Mouse (Mus musculus): Measurements from ENCODE around the gene Nemp1. TPM values are rescaled to one million over a fixed set of nuclear protein-coding genes. Genes with fewer than 3 reads are reported as not detected.

Nemp1 gene
- polyA plus RNA-seq, 1 experiment from 2014 or later: 11.2 TPM

GRCm38 (mm10) chr10:127675859-127676398 is 9.2 kb downstream of the Nemp1 start:
- 49% methylated on average over 5 of the region's 5 CpGs for WGBS
- Histone ChIP-seq H3K9me3 (ENCODE audit: control insufficient read depth, low read length) (no peaks in the 10 kb centered on the region), H3K4me3 (ENCODE audit: low read depth, low read length) (peak overlapping the region; percentile 87), H3K27ac (ENCODE audit: low read depth, low read length) (no peak overlapping the region; the same call in 1 of the 2 replicates), H3K4me2 (peak overlapping the region; percentile 58), H3K9ac (ENCODE audit: low read depth, low read length) (peak overlapping the region; percentile 3; the same call in 1 of the 2 replicates), H3K36me3 (ENCODE audit: control insufficient read depth, insufficient read depth, low read length) (no peaks in the 10 kb centered on the region), H3K4me1 (replicated peaks; ENCODE audit: control insufficient read depth, insufficient read depth, low read length) (peaks cover 3% of the 10 kb centered on the region; the same call in 1 of the 2 replicates), H3K27me3 (replicated peaks; ENCODE audit: control insufficient read depth, insufficient read depth, low read length) (no peaks in the 10 kb centered on the region)
- no peak for DNase-seq (ENCODE audit: low spot score)
- ATAC-seq (replicated peaks; ENCODE audit: low FRiP score): no peak

- WGBS: under 1% methylated on average over 67 of the region's 71 CpGs
- H3K4me2 ChIP-seq: peak overlapping the region; percentile 98
- H3K4me1 ChIP-seq (replicated peaks; ENCODE audit: control insufficient read depth, insufficient read depth, low read length): peaks cover 3% of the 10 kb centered on the region; the same call in 1 of the 2 replicates
Measured at GRCm38 (mm10) chr10:127676691-127677548, 10.2 kb downstream of the Nemp1 start.

GRCm38 (mm10) chr10:127677591-127678336 is 11.1 kb downstream of the Nemp1 start:
- no peaks in the 10 kb centered on the region for H3K9me3 ChIP-seq (ENCODE audit: control insufficient read depth, low read length)
- H3K36me3 ChIP-seq (ENCODE audit: control insufficient read depth, insufficient read depth, low read length): no peaks in the 10 kb centered on the region
- peak overlapping the region; percentile 66 for H3K27ac ChIP-seq (ENCODE audit: low read depth, low read length)
- peak overlapping the region; percentile 98 for H3K4me2 ChIP-seq
- peak overlapping the region; percentile 76 for H3K9ac ChIP-seq (ENCODE audit: low read depth, low read length)
- peak overlapping the region; percentile 87 for H3K4me3 ChIP-seq (ENCODE audit: low read depth, low read length)
- no peak for DNase-seq (ENCODE audit: low spot score)
- WGBS: 10% methylated on average over 14 of the region's 14 CpGs
- no peak; the same call in 1 of the 2 replicates for ATAC-seq (replicated peaks; ENCODE audit: low FRiP score)
- H3K4me1 ChIP-seq (replicated peaks; ENCODE audit: control insufficient read depth, insufficient read depth, low read length): peaks cover 3% of the 10 kb centered on the region; the same call in 1 of the 2 replicates
- H3K27me3 ChIP-seq (replicated peaks; ENCODE audit: control insufficient read depth, insufficient read depth, low read length): no peaks in the 10 kb centered on the region

More at GRCm38 (mm10) chr10:127676691-127677548, 10.2 kb downstream of the Nemp1 start:
- no peaks in the 10 kb centered on the region for H3K27me3 ChIP-seq (replicated peaks; ENCODE audit: control insufficient read depth, insufficient read depth, low read length)
- H3K9me3 ChIP-seq (ENCODE audit: control insufficient read depth, low read length): no peaks in the 10 kb centered on the region
- peak; percentile 93 for DNase-seq (ENCODE audit: low spot score)
- peak; percentile 94 for ATAC-seq (replicated peaks; ENCODE audit: low FRiP score)
- H3K9ac ChIP-seq (ENCODE audit: low read depth, low read length): peak overlapping the region; percentile 76
- peak overlapping the region; percentile 87 for H3K4me3 ChIP-seq (ENCODE audit: low read depth, low read length)
- no peaks in the 10 kb centered on the region for H3K36me3 ChIP-seq (ENCODE audit: control insufficient read depth, insufficient read depth, low read length)
- peak overlapping the region; percentile 66 for H3K27ac ChIP-seq (ENCODE audit: low read depth, low read length)

DNA sequence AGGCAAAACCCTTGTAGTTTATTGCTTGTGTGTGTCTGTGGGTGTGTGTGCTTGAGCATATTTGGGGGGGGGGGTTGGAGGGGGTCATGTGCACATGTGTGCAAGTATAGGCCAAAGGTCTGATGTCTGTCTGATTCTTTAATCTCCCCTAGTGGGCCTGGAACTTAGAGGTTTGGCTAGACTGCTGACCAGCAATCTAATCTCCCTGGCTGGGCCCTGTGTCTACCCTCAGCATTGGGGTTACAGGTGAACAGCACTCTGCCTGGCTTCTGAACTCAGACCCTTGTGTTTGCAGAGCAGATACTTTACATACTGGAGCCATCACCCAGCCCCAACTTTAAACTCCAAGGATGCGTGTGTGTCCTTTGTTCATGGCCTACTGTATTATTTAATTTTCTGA is 12.5 kb downstream of the Nemp1 start:
- DNase-seq (ENCODE audit: low spot score): no peak
- Histone ChIP-seq H3K9ac (ENCODE audit: low read depth, low read length) (no peak overlapping the region), H3K4me1 (replicated peaks; ENCODE audit: control insufficient read depth, insufficient read depth, low read length) (peaks cover 3% of the 10 kb centered on the region; the same call in 1 of the 2 replicates), H3K27me3 (replicated peaks; ENCODE audit: control insufficient read depth, insufficient read depth, low read length) (no peaks in the 10 kb centered on the region), H3K27ac (ENCODE audit: low read depth, low read length) (no peak overlapping the region), H3K4me3 (ENCODE audit: low read depth, low read length) (no peak overlapping the region), H3K36me3 (ENCODE audit: control insufficient read depth, insufficient read depth, low read length) (no peaks in the 10 kb centered on the region), H3K9me3 (ENCODE audit: control insufficient read depth, low read length) (no peaks in the 10 kb centered on the region), H3K4me2 (no peak overlapping the region)
- 90% methylated on average over 1 of the region's 1 CpGs for WGBS
- no peak for ATAC-seq (replicated peaks; ENCODE audit: low FRiP score)

GRCm38 (mm10) chr10:127679881-127680280 is 13.2 kb downstream of the Nemp1 start:
- H3K9me3 ChIP-seq (ENCODE audit: control insufficient read depth, low read length): no peaks in the 10 kb centered on the region
- ATAC-seq (replicated peaks; ENCODE audit: low FRiP score) (no peak), DNase-seq (ENCODE audit: low spot score) (no peak)
- no peaks in the 10 kb centered on the region for H3K36me3 ChIP-seq (ENCODE audit: control insufficient read depth, insufficient read depth, low read length)
- H3K4me3 ChIP-seq (ENCODE audit: low read depth, low read length): no peak overlapping the region
- WGBS: 90% methylated on average over 3 of the region's 3 CpGs
- peaks cover 3% of the 10 kb centered on the region; the same call in 1 of the 2 replicates for H3K4me1 ChIP-seq (replicated peaks; ENCODE audit: control insufficient read depth, insufficient read depth, low read length)
- no peaks in the 10 kb centered on the region for H3K27me3 ChIP-seq (replicated peaks; ENCODE audit: control insufficient read depth, insufficient read depth, low read length)
- no peak overlapping the region for H3K4me2 ChIP-seq
- H3K27ac ChIP-seq (ENCODE audit: low read depth, low read length): no peak overlapping the region
- H3K9ac ChIP-seq (ENCODE audit: low read depth, low read length): no peak overlapping the region

- no peaks in the 10 kb centered on the region for H3K36me3 ChIP-seq (ENCODE audit: control insufficient read depth, insufficient read depth, low read length)
- no peak overlapping the region for H3K4me2 ChIP-seq
- ATAC-seq (replicated peaks; ENCODE audit: low FRiP score) (no peak), DNase-seq (ENCODE audit: low spot score) (no peak)
- H3K9me3 ChIP-seq (ENCODE audit: control insufficient read depth, low read length): no peaks in the 10 kb centered on the region
- H3K4me3 ChIP-seq (ENCODE audit: low read depth, low read length): no peak overlapping the region
- H3K4me1 ChIP-seq (replicated peaks; ENCODE audit: control insufficient read depth, insufficient read depth, low read length): no peaks in the 10 kb centered on the region; the same call in 1 of the 2 replicates
- H3K9ac ChIP-seq (ENCODE audit: low read depth, low read length): no peak overlapping the region
- no peak overlapping the region for H3K27ac ChIP-seq (ENCODE audit: low read depth, low read length)
- 86% methylated on average over 6 of the region's 6 CpGs for WGBS
- no peaks in the 10 kb centered on the region for H3K27me3 ChIP-seq (replicated peaks; ENCODE audit: control insufficient read depth, insufficient read depth, low read length)
Measured at GRCm38 (mm10) chr10:127682886-127683285, 16.2 kb downstream of the Nemp1 start.

GRCm38 (mm10) chr10:127691053-127691452 is 24.4 kb downstream of the Nemp1 start:
- Histone ChIP-seq H3K4me2 (no peak overlapping the region), H3K36me3 (ENCODE audit: control insufficient read depth, insufficient read depth, low read length) (peaks cover 5% of the 10 kb centered on the region)
- 19% methylated on average over 1 of the region's 1 CpGs for WGBS

GRCm38 (mm10) chr10:127694636-127695035 is 27.9 kb downstream of the Nemp1 start:
- DNase-seq (ENCODE audit: low spot score): no peak
- no peak for ATAC-seq (replicated peaks; ENCODE audit: low FRiP score)
- Histone ChIP-seq H3K4me2 (no peak overlapping the region), H3K9ac (ENCODE audit: low read depth, low read length) (no peak overlapping the region), H3K9me3 (ENCODE audit: control insufficient read depth, low read length) (no peaks in the 10 kb centered on the region), H3K4me3 (ENCODE audit: low read depth, low read length) (no peak overlapping the region), H3K36me3 (ENCODE audit: control insufficient read depth, insufficient read depth, low read length) (peaks cover 10% of the 10 kb centered on the region), H3K4me1 (replicated peaks; ENCODE audit: control insufficient read depth, insufficient read depth, low read length) (no peaks in the 10 kb centered on the region), H3K27ac (ENCODE audit: low read depth, low read length) (no peak overlapping the region), H3K27me3 (replicated peaks; ENCODE audit: control insufficient read depth, insufficient read depth, low read length) (no peaks in the 10 kb centered on the region)
- WGBS: 49% methylated on average over 2 of the region's 2 CpGs

More at GRCm38 (mm10) chr10:127691053-127691452, 24.4 kb downstream of the Nemp1 start:
- H3K4me1 ChIP-seq (replicated peaks; ENCODE audit: control insufficient read depth, insufficient read depth, low read length): no peaks in the 10 kb centered on the region
- ATAC-seq (replicated peaks; ENCODE audit: low FRiP score) (no peak), DNase-seq (ENCODE audit: low spot score) (no peak)
- H3K9ac ChIP-seq (ENCODE audit: low read depth, low read length): no peak overlapping the region
- no peaks in the 10 kb centered on the region for H3K27me3 ChIP-seq (replicated peaks; ENCODE audit: control insufficient read depth, insufficient read depth, low read length)
- H3K9me3 ChIP-seq (ENCODE audit: control insufficient read depth, low read length): no peaks in the 10 kb centered on the region
- H3K27ac ChIP-seq (ENCODE audit: low read depth, low read length): no peak overlapping the region
- no peak overlapping the region for H3K4me3 ChIP-seq (ENCODE audit: low read depth, low read length)
